Mouse (Mus musculus) testis, adult 2 months (tissue): Measurements from ENCODE around the gene Csrp2.

Source experiments
- CTCF ChIP-seq: fragments of 200-500 bp; IDR thresholded peaks from 2 replicates; pipeline ENCODE4 v1.5.1; 2012; ENCODE audit warnings: low read depth, mild to moderate bottlenecking, inconsistent platforms, low read length, moderate library complexity; ENCODE audit not compliant: control insufficient read depth, insufficient read depth, insufficient replicate concordance
- POLR2A ChIP-seq: fragments of 200-500 bp; IDR thresholded peaks from 2 replicates; pipeline ENCODE4 v1.6.1; 2012; ENCODE audit warnings: low read depth, mild to moderate bottlenecking, inconsistent platforms, low read length, moderate library complexity; ENCODE audit not compliant: control insufficient read depth

DNA sequence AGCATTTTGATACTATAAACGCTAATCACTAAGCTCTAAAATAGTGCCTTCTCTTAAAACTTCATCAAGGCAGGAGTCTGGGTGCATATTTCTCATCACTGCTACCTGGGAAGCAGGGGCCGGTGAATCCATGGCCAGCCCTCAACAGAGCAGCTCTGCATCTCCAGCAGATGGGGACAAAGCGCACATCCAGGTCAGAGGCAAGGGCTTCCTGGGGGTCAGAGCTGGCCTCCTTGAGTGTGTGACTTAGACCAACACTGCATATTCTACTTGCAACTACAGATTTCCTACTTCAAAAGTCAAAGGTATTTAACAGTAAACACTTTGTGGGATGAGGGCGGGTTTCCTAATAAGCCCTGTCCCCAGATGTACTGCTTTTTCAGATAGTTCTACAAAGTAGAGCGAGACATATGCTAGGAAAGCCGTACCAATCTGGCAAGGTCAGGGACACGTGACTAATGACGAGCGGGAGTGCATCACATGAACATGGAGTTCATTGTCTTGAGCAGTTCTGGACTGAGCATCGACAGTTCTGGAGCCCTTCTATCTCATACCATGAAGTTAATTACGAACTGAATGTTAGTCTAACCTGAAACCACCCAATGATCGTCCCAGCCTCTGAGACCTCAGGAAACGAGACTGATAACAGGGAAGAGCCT lies 21.3 kb downstream of the Csrp2 start:
- TF ChIP-seq POLR2A (no peak), CTCF (no peak)
